Mouse (Mus musculus) CD4-positive naive resting alpha-beta T cell, adult 76 days (primary cell): ENCODE data around the gene Pdia6. TPM values are rescaled to one million over a fixed set of nuclear protein-coding genes. Genes with fewer than 3 reads are reported as not detected.

ENCODE experiments used
- total RNA-seq: library from RNA; stranded (reverse); gene quantifications from one replicate; pipeline ENCODE4 v1.2.4, GENCODE M21; 2023

Gene Pdia6
- total RNA-seq, result 90.0 TPM

DNA sequence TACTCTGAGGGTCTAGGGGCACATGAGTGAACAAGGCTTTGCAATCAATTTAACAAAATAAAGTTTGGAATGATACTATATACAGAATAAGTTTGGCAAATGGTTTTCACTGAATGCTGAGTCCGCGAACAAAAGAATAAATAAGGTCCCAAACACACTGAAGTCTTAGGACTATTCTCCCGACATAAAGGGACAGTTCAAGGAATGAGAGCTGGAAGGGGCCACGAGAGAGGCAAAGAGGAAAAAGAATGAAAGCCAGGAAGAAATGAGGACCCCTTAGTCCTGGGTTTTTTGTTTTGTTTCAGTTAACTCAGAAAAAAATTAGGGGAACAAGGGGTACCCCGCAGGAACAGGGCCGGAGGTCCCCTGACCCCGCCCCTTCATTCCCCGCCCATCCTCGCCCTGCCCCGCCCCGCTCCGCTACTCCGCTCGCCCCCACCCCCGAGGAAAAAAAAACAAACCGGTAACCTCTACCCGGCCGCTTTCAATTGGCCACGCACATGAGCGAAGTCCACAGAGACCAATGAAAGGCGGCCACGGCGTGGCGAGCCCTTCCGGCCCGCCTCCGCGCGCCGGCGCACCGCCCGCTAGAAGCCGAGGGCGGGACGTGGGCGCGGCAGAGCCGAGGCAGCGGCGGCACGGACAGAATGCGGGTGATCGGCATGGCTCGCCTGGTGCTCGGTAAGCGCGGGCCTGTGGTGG is at the start of gene Pdia6:
TSS of gene Pdia6 (plus strand) at position 575 of the 702 bp plus-strand sequence.

GRCm38 (mm10) chr12:17329259-17329658 is 62.9 kb downstream of the Pdia6 start, which contains the start of gene Atp6v1c2:
Gene Atp6v1c2, minus strand, starts transcription at chr12:17329359.

Other genes with a start within 250 kb of the Pdia6 start
- 0.35 TPM for gene Kcnf1, start 89.7 kb upstream of the Pdia6 start, total RNA-seq
- not detected for gene Atp6v1c2, start 62.8 kb downstream of the Pdia6 start, total RNA-seq
- gene Nol10, start 81.9 kb downstream of the Pdia6 start, total RNA-seq, result 20.4 TPM